Mouse (Mus musculus): Measurements from ENCODE around the gene Masp1. TPM values are rescaled to one million over a fixed set of nuclear protein-coding genes. Genes with fewer than 3 reads are reported as not detected.

The Masp1 gene
- polyA plus RNA-seq (2017; shearing (Covaris generic)), result not detected

- ATAC-seq, result no peak
Measured at GRCm38 (mm10) chr16:23520235-23520871, at the start of gene Masp1, which contains the start of gene Rtp4. Gene Masp1 (minus strand): TSS chr16:23520815. Gene Rtp4 (plus strand): TSS chr16:23520291.

- no peak for ATAC-seq
Measured at GRCm38 (mm10) chr16:23568369-23568958, 47.8 kb upstream of the Masp1 start.

- ATAC-seq, result no peak
Measured at GRCm38 (mm10) chr16:23557669-23558068, 37.1 kb upstream of the Masp1 start.

GRCm38 (mm10) chr16:23557195-23557594 is 36.6 kb upstream of the Masp1 start:
- no peak for ATAC-seq

GRCm38 (mm10) chr16:23554673-23555072 is 34.1 kb upstream of the Masp1 start:
- ATAC-seq, result no peak

- no peak for ATAC-seq
Measured at GRCm38 (mm10) chr16:23550981-23551582, 30.5 kb upstream of the Masp1 start.

GRCm38 (mm10) chr16:23550346-23550980 is 29.8 kb upstream of the Masp1 start:
- ATAC-seq, result peak; percentile 70

GRCm38 (mm10) chr16:23547783-23548182 is 27.2 kb upstream of the Masp1 start:
- ATAC-seq, result no peak

GRCm38 (mm10) chr16:23544361-23544760 is 23.7 kb upstream of the Masp1 start:
- ATAC-seq, result peak; percentile 46

- no peak for ATAC-seq
Measured at GRCm38 (mm10) chr16:23542866-23543265, 22.3 kb upstream of the Masp1 start.

GRCm38 (mm10) chr16:23541046-23541445 is 20.4 kb upstream of the Masp1 start:
- ATAC-seq, result no peak

GRCm38 (mm10) chr16:23533707-23534106 is 13.1 kb upstream of the Masp1 start:
- no peak for ATAC-seq

- ATAC-seq, result no peak
Measured at GRCm38 (mm10) chr16:23529186-23529585, 8.6 kb upstream of the Masp1 start.

GRCm38 (mm10) chr16:23522081-23522480 is 1.5 kb upstream of the Masp1 start:
- no peak for ATAC-seq

GRCm38 (mm10) chr16:23521092-23521491 is 477 bp upstream of the Masp1 start:
- no peak for ATAC-seq

GRCm38 (mm10) chr16:23519771-23520170 is 844 bp downstream of the Masp1 start:
- no peak for ATAC-seq

GRCm38 (mm10) chr16:23518567-23519369 is 1.8 kb downstream of the Masp1 start:
- no peak for ATAC-seq

GRCm38 (mm10) chr16:23517754-23518566 is 2.7 kb downstream of the Masp1 start:
- ATAC-seq, result no peak

GRCm38 (mm10) chr16:23517230-23517629 is 3.4 kb downstream of the Masp1 start:
- ATAC-seq, result no peak

- ATAC-seq, result no peak
Measured at GRCm38 (mm10) chr16:23516606-23517005, 4.0 kb downstream of the Masp1 start.

- no peak for ATAC-seq
Measured at GRCm38 (mm10) chr16:23515766-23516165, 4.8 kb downstream of the Masp1 start.

- no peak for ATAC-seq
Measured at GRCm38 (mm10) chr16:23513401-23513800, 7.2 kb downstream of the Masp1 start.
